Mouse (Mus musculus): ENCODE results near the gene Ptprn2. TPM values are rescaled to one million over a fixed set of nuclear protein-coding genes. Genes with fewer than 3 reads are reported as not detected.

Gene Ptprn2
- polyA plus RNA-seq, 1 experiment, result not detected

DNA sequence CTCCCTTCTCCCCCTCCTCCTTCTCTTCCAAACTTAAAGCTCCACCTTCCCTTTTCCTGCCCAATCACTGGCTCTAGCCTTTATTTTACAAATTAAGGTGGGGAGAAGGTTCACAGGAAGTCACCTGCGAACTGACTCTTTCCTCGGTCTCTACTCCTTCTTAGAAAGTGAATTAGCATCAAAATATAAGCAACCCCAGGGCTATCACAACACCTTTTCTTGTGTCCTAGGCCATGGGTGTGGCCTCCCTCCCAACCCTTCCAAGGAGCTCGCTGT, 775.6 kb downstream of the Ptprn2 start:
- TF ChIP-seq CTCF (IDR thresholded peaks at IDR 0.05; ENCODE audit: low read depth, low read length), result no peak
- no peak for TF ChIP-seq POLR2A (IDR thresholded peaks at IDR 0.05; ENCODE audit: borderline replicate concordance, low read depth, low read length)

DNA sequence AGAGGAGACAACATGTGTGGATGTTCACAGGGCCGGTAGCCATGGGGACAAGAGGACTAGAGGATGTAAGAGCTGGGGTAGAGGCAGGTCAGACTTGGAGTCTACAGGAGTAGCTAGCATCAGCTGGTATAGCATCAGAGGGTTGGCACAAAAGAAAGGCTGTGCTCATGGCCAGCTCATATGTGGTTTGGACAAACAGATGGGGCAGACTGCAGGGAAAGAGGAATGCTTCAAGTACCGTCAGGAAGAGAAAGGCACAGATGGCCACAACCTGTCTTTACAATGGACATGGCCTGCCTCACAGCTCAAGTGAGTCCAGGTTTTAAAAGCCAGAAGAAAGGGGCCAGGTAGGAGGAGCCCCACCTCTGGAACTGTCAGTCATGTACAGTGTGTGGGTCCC, 776.5 kb downstream of the Ptprn2 start:
- Histone ChIP-seq H3K27ac (ENCODE audit: insufficient read depth, low read depth, low read length) (no peak overlapping the region), H3K4me1 (ENCODE audit: control insufficient read depth, insufficient read depth, low read length) (no peaks in the 10 kb centered on the region), H3K4me3 (ENCODE audit: insufficient read depth, low read length) (no peak overlapping the region)
- TF ChIP-seq CTCF (IDR thresholded peaks at IDR 0.05; ENCODE audit: low read depth, low read length) (no peak), POLR2A (IDR thresholded peaks at IDR 0.05; ENCODE audit: borderline replicate concordance, low read depth, low read length) (no peak)

More for the DNA sequence above, 775.6 kb downstream of the Ptprn2 start:
- no peak overlapping the region for H3K4me3 ChIP-seq (ENCODE audit: insufficient read depth, low read length)
- no peaks in the 10 kb centered on the region for H3K4me1 ChIP-seq (ENCODE audit: control insufficient read depth, insufficient read depth, low read length)
- H3K27ac ChIP-seq (ENCODE audit: insufficient read depth, low read depth, low read length), result no peak overlapping the region

DNA sequence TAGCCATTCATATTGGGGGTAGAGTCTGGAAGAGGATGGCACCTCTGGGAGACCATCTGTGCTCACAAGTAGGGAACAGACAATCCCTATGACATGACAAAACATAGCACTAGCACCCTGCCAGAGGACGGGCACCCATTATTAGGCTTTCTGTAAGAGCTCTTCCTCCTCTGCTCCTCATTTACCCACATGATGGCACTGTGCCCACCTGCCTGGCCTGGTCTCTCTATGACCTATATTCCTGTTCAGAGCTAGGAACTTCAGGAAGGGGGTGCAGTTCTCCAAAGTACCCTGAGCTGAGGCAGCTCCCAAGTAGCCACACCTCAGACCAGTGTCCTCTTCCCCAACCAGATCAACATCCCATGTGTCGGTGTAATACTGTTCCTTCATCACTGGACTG, 777.6 kb downstream of the Ptprn2 start:
- TF ChIP-seq POLR2A (IDR thresholded peaks at IDR 0.05; ENCODE audit: borderline replicate concordance, low read depth, low read length), result no peak
- TF ChIP-seq CTCF (IDR thresholded peaks at IDR 0.05; ENCODE audit: low read depth, low read length), result no peak
- no peak overlapping the region for H3K27ac ChIP-seq (ENCODE audit: insufficient read depth, low read depth, low read length)
- no peak overlapping the region for H3K4me3 ChIP-seq (ENCODE audit: insufficient read depth, low read length)
- H3K4me1 ChIP-seq (ENCODE audit: control insufficient read depth, insufficient read depth, low read length), result no peaks in the 10 kb centered on the region

DNA sequence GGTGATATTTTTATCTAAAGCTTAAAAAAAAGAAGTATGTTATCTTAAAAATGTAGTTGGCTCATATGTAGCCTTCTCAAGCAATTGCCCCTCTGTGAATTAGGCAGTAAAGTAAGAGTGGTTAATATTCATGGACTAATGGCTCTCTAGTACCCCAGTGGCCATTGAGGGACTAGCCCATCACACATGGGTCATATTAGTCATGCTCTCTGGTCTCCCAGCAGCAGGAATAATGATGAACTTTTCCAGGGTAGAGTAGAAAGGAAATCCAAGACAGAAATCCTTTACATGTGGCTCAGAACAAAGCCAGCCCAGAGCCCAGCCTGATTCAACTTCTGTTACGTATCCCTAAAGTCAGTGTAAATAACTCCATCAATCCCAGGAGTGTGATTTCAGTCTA, 779.7 kb downstream of the Ptprn2 start:
- no peak overlapping the region for H3K4me3 ChIP-seq (ENCODE audit: insufficient read depth, low read length)
- no peaks in the 10 kb centered on the region for H3K4me1 ChIP-seq (ENCODE audit: control insufficient read depth, insufficient read depth, low read length)
- TF ChIP-seq POLR2A (IDR thresholded peaks at IDR 0.05; ENCODE audit: borderline replicate concordance, low read depth, low read length) (no peak), CTCF (IDR thresholded peaks at IDR 0.05; ENCODE audit: low read depth, low read length) (no peak)
- no peak overlapping the region for H3K27ac ChIP-seq (ENCODE audit: insufficient read depth, low read depth, low read length)

DNA sequence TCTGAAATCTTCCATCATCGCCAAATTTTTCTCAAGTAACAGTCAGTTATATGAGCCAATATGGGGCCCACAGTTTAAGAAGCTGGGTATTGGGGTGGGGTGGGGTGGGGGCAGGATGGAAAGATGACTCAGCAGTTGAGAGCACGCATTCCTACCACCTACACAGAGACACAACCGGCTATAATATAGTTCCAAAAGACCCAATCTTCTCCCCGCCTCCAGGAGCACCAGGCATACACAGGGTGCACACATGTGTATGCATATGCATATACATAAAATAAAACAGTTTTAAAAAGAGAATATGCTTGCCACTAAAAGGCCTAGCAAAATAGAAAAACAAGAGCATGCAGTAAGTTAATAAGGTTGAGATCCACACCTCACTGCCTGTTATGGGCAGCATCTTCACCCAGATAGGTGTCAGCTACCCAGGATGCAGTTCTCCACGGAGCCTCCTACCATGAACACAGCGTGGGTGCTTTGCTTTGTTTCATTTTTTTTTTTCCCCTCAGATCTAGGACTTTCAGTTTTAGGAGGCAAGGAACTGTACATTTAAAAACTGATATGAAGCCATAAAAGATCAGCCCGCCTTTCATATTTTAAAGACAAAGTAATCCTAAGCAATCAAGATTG, 783.1 kb downstream of the Ptprn2 start:
- H3K4me3 ChIP-seq (ENCODE audit: insufficient read depth, low read length), result no peak overlapping the region
- TF ChIP-seq POLR2A (IDR thresholded peaks at IDR 0.05; ENCODE audit: borderline replicate concordance, low read depth, low read length), result no peak
- TF ChIP-seq CTCF (IDR thresholded peaks at IDR 0.05; ENCODE audit: low read depth, low read length), result no peak
- no peaks in the 10 kb centered on the region for H3K4me1 ChIP-seq (ENCODE audit: control insufficient read depth, insufficient read depth, low read length)
- no peak overlapping the region for H3K27ac ChIP-seq (ENCODE audit: insufficient read depth, low read depth, low read length)

DNA sequence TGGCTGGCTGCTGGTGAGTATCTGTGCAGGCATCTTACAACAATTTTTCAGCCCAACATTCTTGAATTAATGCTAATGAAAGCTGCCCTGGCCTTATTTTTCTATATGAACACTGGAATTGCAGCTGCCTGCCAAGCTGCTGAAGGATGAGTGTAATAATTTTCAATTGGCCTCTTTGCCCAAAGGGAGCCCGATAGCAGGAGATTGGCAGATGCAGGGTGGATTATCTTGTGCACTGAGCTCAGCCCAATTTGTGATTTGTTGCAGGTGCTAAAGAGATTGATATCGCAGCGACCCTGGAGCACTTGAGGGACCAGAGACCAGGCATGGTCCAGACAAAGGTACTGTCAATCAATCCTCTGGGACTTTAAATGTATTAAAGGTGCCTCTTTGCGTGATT, 783.8 kb downstream of the Ptprn2 start:
- no peak overlapping the region for H3K27ac ChIP-seq (ENCODE audit: insufficient read depth, low read depth, low read length)
- no peaks in the 10 kb centered on the region for H3K4me1 ChIP-seq (ENCODE audit: control insufficient read depth, insufficient read depth, low read length)
- TF ChIP-seq POLR2A (IDR thresholded peaks at IDR 0.05; ENCODE audit: borderline replicate concordance, low read depth, low read length) (no peak), CTCF (IDR thresholded peaks at IDR 0.05; ENCODE audit: low read depth, low read length) (no peak)
- H3K4me3 ChIP-seq (ENCODE audit: insufficient read depth, low read length), result no peak overlapping the region

DNA sequence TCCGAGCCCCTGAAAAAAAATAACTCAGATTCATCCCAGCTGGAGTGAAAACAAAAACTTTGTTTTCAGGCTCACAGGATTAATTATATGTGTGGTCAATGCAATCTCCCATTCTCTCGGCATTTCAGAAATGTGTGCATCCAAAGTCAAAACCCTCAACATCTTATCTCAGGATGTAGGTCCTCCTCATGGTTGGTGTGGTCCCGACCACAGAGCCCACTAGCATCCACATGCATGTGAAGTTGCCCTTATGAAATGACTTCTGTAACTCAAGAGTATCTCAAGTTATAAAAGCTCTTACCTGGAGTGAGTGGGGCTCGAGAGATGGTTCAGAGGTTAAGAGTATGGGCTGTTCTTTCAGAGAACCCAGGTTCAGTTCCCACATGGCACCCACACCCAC, 784.7 kb downstream of the Ptprn2 start:
- Histone ChIP-seq H3K4me3 (ENCODE audit: insufficient read depth, low read length) (no peak overlapping the region), H3K27ac (ENCODE audit: insufficient read depth, low read depth, low read length) (no peak overlapping the region), H3K4me1 (ENCODE audit: control insufficient read depth, insufficient read depth, low read length) (no peaks in the 10 kb centered on the region)
- TF ChIP-seq CTCF (IDR thresholded peaks at IDR 0.05; ENCODE audit: low read depth, low read length) (no peak), POLR2A (IDR thresholded peaks at IDR 0.05; ENCODE audit: borderline replicate concordance, low read depth, low read length) (no peak)

DNA sequence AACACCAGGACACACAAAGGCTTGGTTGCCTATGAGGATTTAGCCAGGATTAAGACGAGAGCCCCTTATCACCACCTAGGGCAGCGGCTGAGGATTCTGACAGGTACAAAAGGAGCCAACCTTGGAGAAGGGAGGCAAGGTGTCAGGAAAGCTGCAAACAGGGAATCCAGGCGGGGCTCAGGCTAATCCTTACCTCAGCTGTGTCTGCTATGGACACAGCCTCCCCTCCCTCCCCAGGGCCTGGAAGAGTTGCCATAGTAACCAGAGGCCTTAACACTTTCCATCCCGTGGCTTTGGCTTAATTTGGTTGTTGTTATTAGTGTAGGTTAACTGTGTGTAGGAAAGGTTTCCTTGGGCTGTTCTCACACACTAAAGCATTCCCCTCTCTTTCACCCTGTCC, 787.6 kb downstream of the Ptprn2 start:
- Histone ChIP-seq H3K4me1 (ENCODE audit: control insufficient read depth, insufficient read depth, low read length) (no peaks in the 10 kb centered on the region), H3K27ac (ENCODE audit: insufficient read depth, low read depth, low read length) (no peak overlapping the region), H3K4me3 (ENCODE audit: insufficient read depth, low read length) (no peak overlapping the region)
- no peak for TF ChIP-seq POLR2A (IDR thresholded peaks at IDR 0.05; ENCODE audit: borderline replicate concordance, low read depth, low read length)
- TF ChIP-seq CTCF (IDR thresholded peaks at IDR 0.05; ENCODE audit: low read depth, low read length), result no peak

DNA sequence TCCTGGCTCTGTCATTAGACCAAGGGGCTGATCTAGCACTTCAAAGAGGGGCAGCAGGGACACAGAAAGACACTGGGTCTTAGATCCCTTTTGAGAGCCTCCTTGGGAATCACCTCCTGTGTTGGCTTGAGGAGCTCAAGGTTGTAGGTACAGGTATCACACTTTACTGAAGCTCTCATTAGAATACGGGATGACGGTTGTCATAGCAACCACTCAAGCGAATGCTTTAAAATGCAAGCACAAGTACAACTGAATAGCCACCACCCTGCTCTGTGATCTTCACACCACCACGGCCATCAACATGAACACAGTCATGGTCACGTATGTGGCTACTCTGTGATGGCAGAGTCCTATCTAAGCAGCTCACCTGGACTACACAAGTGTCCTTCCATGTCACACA, 789.1 kb downstream of the Ptprn2 start:
- H3K4me1 ChIP-seq (ENCODE audit: control insufficient read depth, insufficient read depth, low read length), result no peaks in the 10 kb centered on the region
- TF ChIP-seq POLR2A (IDR thresholded peaks at IDR 0.05; ENCODE audit: borderline replicate concordance, low read depth, low read length), result no peak
- TF ChIP-seq CTCF (IDR thresholded peaks at IDR 0.05; ENCODE audit: low read depth, low read length), result no peak
- H3K4me3 ChIP-seq (ENCODE audit: insufficient read depth, low read length), result no peak overlapping the region
- no peak overlapping the region for H3K27ac ChIP-seq (ENCODE audit: insufficient read depth, low read depth, low read length)

DNA sequence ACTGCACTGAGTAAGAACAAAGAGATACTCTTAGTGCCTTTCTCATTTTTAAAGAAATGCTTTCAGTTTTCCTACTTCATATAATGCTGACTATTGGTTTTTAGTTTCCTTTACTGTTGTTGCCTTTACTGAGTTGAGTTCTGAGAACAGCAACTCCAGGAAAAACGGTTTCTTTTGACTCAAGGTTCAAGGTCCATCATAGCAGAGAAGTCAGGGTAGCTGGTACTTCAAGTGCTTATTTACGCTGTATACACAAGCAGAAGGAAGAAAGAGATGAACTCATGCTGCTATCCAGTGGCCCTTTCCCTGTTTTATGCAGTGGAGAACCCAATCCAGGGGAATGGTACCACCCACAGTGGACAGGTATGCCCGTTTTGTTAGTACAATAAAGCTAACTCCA, 795.3 kb downstream of the Ptprn2 start:
- H3K4me3 ChIP-seq (ENCODE audit: insufficient read depth, low read length), result no peak overlapping the region
- TF ChIP-seq POLR2A (IDR thresholded peaks at IDR 0.05; ENCODE audit: borderline replicate concordance, low read depth, low read length), result no peak
- no peak for TF ChIP-seq CTCF (IDR thresholded peaks at IDR 0.05; ENCODE audit: low read depth, low read length)
- H3K4me1 ChIP-seq (ENCODE audit: control insufficient read depth, insufficient read depth, low read length), result no peaks in the 10 kb centered on the region

DNA sequence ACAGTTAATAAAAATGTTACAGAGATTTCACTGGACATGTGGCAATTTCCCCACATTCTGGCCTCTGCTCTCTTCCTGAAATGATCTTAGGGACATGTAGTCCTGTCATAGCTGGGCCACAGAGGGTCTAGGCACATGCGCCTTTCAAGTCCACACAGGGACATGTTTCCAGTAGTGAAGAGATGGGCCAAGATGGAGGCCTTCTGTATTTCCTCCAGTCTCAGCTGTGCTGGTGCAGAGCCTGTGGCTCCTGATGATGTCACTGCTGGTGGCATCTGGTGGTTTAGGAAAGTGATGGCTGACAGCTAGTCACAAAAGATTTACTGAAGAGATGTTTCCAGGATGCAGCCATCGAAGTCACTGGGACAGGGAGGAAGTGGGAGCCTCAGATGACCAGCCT, 797.1 kb downstream of the Ptprn2 start:
- no peak overlapping the region for H3K4me3 ChIP-seq (ENCODE audit: insufficient read depth, low read length)
- TF ChIP-seq CTCF (IDR thresholded peaks at IDR 0.05; ENCODE audit: low read depth, low read length) (no peak), POLR2A (IDR thresholded peaks at IDR 0.05; ENCODE audit: borderline replicate concordance, low read depth, low read length) (no peak)
- H3K27ac ChIP-seq (ENCODE audit: insufficient read depth, low read depth, low read length), result no peak overlapping the region
- H3K4me1 ChIP-seq (ENCODE audit: control insufficient read depth, insufficient read depth, low read length), result no peaks in the 10 kb centered on the region

More for the DNA sequence above, 795.3 kb downstream of the Ptprn2 start:
- no peak overlapping the region for H3K27ac ChIP-seq (ENCODE audit: insufficient read depth, low read depth, low read length)

All from bone marrow macrophage, adult 2 months (primary cell).